Mouse (Mus musculus) kidney, postnatal 0 days (tissue): Measurements from ENCODE around the gene Lpp. TPM values are rescaled to one million over a fixed set of nuclear protein-coding genes. Genes with fewer than 3 reads are reported as not detected.

Experiments
- ATAC-seq: fragments of 200-750 bp; cut with Nextera tagmentation; replicated peaks from 2 replicates; pipeline ENCODE4 v1.8.0; 2017; ENCODE audit warnings: low read depth, moderate number of reproducible peaks, moderate TSS enrichment, moderate library complexity; ENCODE audit not compliant: low FRiP score
- DNase-seq: peaks from one replicate; pipeline ENCODE4 v3.0.0-alpha.2; 2016; ENCODE audit warnings: low spot score
- H3K27ac ChIP-seq: fragments of 300-500 bp; sonication (generic); 2 replicates; pipeline ENCODE4 v1.5.1; 2014; ENCODE audit warnings: mild to moderate bottlenecking
- H3K27me3 ChIP-seq: fragments of 300-500 bp; sonication (generic); 2 replicates; pipeline ENCODE4 v1.6.1; 2014; ENCODE audit warnings: low read length, mixed read lengths; ENCODE audit not compliant: insufficient read depth
- H3K36me3 ChIP-seq: fragments of 300-500 bp; sonication (generic); 2 replicates; pipeline ENCODE4 v1.6.1; 2014; ENCODE audit warnings: low read length, mixed read lengths; ENCODE audit not compliant: insufficient read depth
- H3K4me1 ChIP-seq: fragments of 300-500 bp; sonication (generic); replicated peaks from 2 replicates; pipeline ENCODE4 v1.6.1; 2014; ENCODE audit warnings: antibody characterized with exemption, low read length, mixed read lengths; ENCODE audit not compliant: insufficient read depth
- H3K4me2 ChIP-seq: fragments of 300-500 bp; sonication (generic); 2 replicates; pipeline ENCODE4 v1.6.1; 2014; ENCODE audit warnings: mild to moderate bottlenecking, low read length, moderate library complexity, mixed read lengths
- H3K4me3 ChIP-seq: fragments of 300-500 bp; sonication (generic); replicated peaks from 2 replicates; pipeline ENCODE4 v1.5.1; 2014; ENCODE audit warnings: low read depth, low read length
- H3K9ac ChIP-seq: fragments of 300-500 bp; sonication (generic); 2 replicates; pipeline ENCODE4 v1.6.1; 2014; ENCODE audit warnings: low read depth, low read length
- H3K9me3 ChIP-seq: fragments of 300-500 bp; sonication (generic); replicated peaks from 2 replicates; pipeline ENCODE4 v1.6.1; 2016; ENCODE audit warnings: low read length, inconsistent platforms, mixed read lengths
- CTCF ChIP-seq: IDR thresholded peaks from 2 replicates; pipeline ENCODE4 v1.5.1; 2016; ENCODE audit warnings: antibody characterized with exemption, low read depth, mild to moderate bottlenecking, moderate library complexity
- WGBS: fragments of 180-500 bp; shearing (Covaris S2); extraction: QIAGEN DNeasy Blood & Tissue Kit; methylation state at CpG from one replicate; pipeline ENCODE4 v1.1.7; 2014; 5-methylcytosine and 5-hydroxymethylcytosine counted together
- polyA plus RNA-seq: library from polyadenylated mRNA; unstranded; fragments of >200 nt; fragmentation: Nextera tagmentation; extraction: Ambion mirVana; gene quantifications from 2 replicates; pipeline ENCODE4 v1.2.1, GENCODE M21; 2015

The Lpp gene
- polyA plus RNA-seq, 1 experiment from 2014 or later = 32.9 TPM

DNA sequence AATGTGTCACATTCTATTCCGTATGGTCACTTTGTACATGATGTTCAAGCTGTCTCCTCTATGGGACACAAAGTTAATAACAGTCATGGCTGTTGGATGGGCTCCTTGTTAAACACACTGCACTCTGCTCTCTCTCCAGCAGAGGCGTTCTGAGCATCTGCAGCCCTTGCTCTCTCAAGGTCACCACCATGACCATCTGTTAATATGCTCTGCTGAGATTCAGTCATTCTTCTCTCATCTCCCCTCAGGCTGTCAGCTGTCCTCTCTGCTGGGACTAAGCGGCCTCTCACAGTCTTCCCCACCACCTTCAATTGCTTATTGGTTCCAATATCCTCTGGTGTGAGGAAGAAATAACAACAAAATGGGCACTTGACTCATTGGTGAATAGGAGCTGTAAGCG is 425.8 kb downstream of the Lpp start:
- Histone ChIP-seq H3K4me3 (no peak overlapping the region), H3K4me2 (no peak overlapping the region), H3K9ac (no peak overlapping the region), H3K36me3 (no peaks in the 10 kb centered on the region), H3K27ac (no peak overlapping the region), H3K27me3 (no peaks in the 10 kb centered on the region), H3K9me3 (no peaks in the 10 kb centered on the region), H3K4me1 (no peaks in the 10 kb centered on the region)
- 75% methylated on average over 4 of the region's 4 CpGs for WGBS
- ATAC-seq = 0 out of 2 replicates have a peak, but pooled peaks have one; percentile 13
- TF ChIP-seq CTCF = peak; percentile 49; the same call in 1 of the 2 replicates
- DNase-seq = peak; percentile 39

DNA sequence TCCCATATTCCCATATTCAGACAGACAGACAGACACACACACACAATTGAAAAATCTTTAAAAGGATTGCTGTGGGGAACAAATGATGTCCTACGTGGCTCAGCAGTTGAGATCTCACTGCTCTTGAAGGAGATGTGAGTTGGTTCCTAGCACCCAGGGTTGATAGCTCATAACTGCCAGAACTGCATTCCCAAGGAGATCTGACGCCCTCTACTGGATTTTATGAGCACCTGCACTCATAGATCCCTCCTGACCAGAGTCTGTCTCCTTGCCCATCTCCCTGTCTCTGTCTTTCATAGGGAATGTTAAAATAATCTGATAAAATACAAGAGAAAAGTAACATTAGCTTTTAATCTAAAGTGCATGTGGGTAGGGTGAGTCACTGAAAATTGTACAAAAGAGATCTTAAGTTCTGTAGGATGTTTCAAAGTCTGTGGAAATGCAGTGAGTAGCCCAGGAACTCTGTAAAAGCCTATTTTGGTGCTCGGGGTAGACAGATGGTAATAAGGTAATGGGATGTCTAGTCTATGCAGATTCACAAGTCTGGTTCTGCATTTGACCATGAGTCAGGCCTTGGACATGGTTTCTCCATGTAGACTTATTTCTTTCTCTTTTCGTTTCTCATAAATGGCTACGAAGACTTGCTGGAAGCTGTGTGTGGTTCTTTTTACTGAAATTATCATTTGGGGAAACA is 429.0 kb downstream of the Lpp start:
- DNase-seq = no peak
- H3K27me3 ChIP-seq = no peaks in the 10 kb centered on the region
- no peak overlapping the region for H3K4me3 ChIP-seq
- no peak overlapping the region for H3K4me2 ChIP-seq
- H3K9ac ChIP-seq = no peak overlapping the region
- WGBS = 82% methylated on average over 5 of the region's 5 CpGs
- no peaks in the 10 kb centered on the region for H3K9me3 ChIP-seq
- H3K27ac ChIP-seq = no peak overlapping the region
- TF ChIP-seq CTCF = peak; percentile 30; the same call in 1 of the 2 replicates
- H3K4me1 ChIP-seq = no peaks in the 10 kb centered on the region
- no peak for ATAC-seq
- no peaks in the 10 kb centered on the region for H3K36me3 ChIP-seq

DNA sequence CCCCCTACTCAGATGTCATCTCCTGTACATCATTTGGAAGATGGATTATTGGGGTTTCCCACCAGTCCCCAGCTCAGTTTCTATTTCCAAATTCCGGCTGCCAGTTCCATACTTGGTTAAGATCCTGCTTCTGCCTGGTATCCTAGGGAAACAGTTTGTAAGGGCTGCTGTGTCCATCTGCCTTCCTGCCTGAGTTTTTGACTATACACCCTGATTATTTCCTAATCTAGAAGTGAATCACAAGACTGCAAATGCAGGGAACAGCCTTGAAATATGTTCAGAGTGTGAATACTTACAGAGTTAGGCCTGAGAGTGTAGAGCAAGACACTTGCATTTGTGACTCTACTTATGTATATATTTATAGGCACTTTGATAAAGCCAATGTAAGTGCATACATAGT is 429.6 kb downstream of the Lpp start:
- DNase-seq = no peak
- H3K4me3 ChIP-seq = no peak overlapping the region
- H3K4me1 ChIP-seq = no peaks in the 10 kb centered on the region
- no peaks in the 10 kb centered on the region for H3K9me3 ChIP-seq
- no peak for ATAC-seq
- H3K27me3 ChIP-seq = no peaks in the 10 kb centered on the region
- H3K36me3 ChIP-seq = no peaks in the 10 kb centered on the region
- no peak overlapping the region for H3K27ac ChIP-seq
- 84% methylated on average over 1 of the region's 1 CpGs for WGBS
- H3K9ac ChIP-seq = no peak overlapping the region
- TF ChIP-seq CTCF = no peak
- no peak overlapping the region for H3K4me2 ChIP-seq

DNA sequence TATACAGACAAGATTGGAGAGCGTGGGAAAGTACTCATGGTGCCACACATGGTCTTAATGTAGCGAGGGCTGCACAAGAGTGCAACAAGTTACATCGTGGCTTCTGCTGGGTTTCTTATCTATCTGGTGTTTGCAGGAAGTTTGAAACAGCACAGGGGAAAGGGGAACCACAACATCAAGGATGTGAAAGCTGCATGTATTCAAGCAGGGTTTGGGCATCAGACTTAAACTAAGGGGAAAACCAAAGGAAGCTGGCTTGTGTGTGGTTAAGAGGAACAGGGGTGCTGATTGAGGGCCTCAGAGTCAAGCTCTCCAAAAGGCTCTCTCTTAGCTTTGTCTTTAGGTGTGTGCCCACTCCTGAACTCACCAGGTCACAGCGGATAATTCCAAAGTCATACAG is 433.1 kb downstream of the Lpp start:
- Histone ChIP-seq H3K27ac (no peak overlapping the region), H3K4me1 (no peaks in the 10 kb centered on the region), H3K9me3 (no peaks in the 10 kb centered on the region), H3K27me3 (no peaks in the 10 kb centered on the region), H3K9ac (no peak overlapping the region), H3K4me2 (no peak overlapping the region), H3K4me3 (no peak overlapping the region), H3K36me3 (no peaks in the 10 kb centered on the region)
- no peak for TF ChIP-seq CTCF
- WGBS = 96% methylated on average over 4 of the region's 4 CpGs
- DNase-seq = no peak
- no peak for ATAC-seq

DNA sequence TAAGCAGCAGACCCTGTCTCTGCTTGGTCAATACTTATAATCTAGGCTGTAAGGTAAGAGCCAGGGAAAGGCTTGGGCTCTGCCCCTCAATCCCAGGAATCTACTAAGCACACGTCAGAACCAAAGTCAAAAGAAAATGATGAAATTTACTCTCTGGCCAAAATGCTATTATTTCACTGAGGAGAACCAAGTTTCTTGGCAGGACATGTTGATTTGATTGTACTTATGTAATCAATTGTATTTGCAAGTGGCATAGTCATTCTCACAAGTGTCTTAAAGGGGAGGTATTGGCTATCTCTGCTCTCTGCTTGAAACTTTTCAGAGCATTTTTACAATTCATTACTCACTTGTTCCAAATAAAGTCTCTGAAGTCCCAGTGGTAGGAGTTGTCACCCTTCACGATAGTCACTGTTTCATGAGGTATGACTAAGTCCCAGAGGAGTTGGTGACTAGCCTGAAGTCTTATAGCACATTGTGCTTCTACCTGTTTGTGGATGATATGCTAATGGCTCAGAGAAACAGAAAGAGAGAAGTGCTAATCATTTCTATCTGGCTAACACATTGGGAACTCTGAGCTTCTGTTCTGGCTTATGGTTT is 435.0 kb downstream of the Lpp start:
- H3K4me1 ChIP-seq = no peaks in the 10 kb centered on the region
- no peaks in the 10 kb centered on the region for H3K36me3 ChIP-seq
- no peak overlapping the region for H3K27ac ChIP-seq
- ATAC-seq = no peak
- no peaks in the 10 kb centered on the region for H3K27me3 ChIP-seq
- TF ChIP-seq CTCF = no peak
- no peak overlapping the region for H3K4me3 ChIP-seq
- no peak for DNase-seq
- H3K9me3 ChIP-seq = no peaks in the 10 kb centered on the region
- no peak overlapping the region for H3K4me2 ChIP-seq
- WGBS = 81% methylated on average over 2 of the region's 2 CpGs
- H3K9ac ChIP-seq = no peak overlapping the region

DNA sequence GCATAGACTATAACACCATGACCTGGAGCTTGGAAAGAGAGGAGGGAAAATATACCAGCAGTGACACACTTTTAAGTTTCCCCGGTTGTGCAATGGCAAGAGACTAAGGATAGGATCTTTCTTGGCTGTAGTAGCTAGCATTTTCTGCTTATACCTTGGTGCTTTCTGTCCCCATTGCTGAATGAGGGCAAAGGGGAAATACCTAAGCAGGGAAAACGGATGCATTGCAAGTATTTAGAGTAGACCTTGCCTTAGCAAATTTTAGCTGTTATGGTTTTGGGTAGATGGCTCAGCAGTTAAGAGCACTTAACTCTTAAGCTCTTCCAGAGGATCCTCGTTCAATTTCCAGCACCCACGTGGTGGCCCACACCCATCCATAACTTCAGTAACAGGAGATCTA is 436.6 kb downstream of the Lpp start:
- TF ChIP-seq CTCF = no peak
- Histone ChIP-seq H3K27me3 (no peaks in the 10 kb centered on the region), H3K4me2 (no peak overlapping the region), H3K4me1 (no peaks in the 10 kb centered on the region), H3K9ac (no peak overlapping the region), H3K9me3 (no peaks in the 10 kb centered on the region), H3K36me3 (no peaks in the 10 kb centered on the region), H3K4me3 (no peak overlapping the region), H3K27ac (no peak overlapping the region)
- DNase-seq (no peak), ATAC-seq (no peak)
- WGBS = 77% methylated on average over 4 of the region's 4 CpGs
